Mouse (Mus musculus) lung, postnatal 14 days (tissue): Measurements from ENCODE around the gene Tgfb1.
A peak's percentile ranks its signal among the peaks of the same experiment; 100 is the strongest.

ENCODE experiments used
- DNase-seq: peaks from one replicate; pipeline ENCODE4 v3.0.0; 2021

The Tgfb1 gene

DNA sequence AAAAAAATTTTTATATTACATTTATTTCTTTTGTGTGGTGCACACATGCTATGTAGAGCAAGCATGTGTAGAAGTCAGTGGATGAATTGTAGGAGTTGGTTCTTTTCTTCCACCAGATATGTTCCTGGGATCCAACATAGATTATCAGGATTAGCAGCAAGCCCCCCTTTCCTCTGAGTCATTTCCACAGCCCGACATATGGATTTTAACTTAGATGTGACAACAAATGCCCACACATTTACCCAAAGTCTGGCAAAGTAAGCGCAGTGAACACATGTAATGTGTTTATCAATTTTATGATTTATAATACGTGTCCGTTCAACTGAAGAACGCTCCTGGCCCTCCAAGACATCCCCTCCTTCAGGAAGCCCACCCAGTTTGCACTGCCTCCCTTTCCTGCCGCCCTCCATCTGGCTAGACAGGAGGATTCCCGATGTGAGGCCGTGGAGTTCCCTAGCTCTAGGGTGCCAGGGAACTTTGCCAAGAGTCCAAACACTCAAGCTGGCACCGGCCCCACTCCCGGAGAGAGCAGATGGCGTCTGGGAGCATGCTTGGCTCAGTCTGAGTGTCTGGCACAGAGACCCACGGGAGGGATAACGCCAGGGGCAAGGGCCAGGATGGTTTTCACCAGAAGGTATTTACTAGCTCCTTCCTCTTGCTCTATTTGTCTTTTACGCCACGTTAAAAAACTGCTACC is 10.6 kb upstream of the Tgfb1 start:
- DNase-seq: peak; percentile 93

DNA sequence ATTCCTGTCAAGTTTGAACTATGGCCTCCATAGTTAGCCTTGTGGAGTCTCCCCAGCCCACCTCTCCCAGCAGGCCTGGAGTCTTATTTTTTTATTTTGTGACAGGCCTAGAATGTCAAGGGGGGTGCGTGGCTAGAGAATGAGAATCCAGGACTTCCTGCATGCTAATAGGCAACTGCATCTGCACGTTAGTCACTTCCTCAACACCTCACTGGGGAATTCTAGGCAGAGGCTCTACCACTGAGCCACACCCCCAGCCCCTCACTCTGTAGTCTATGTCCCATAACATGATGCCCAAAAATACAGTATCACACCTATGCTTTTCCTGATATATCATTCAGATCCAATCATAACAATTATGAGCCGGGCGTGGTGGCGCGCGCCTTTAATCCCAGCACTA is 9.8 kb upstream of the Tgfb1 start:
- no peak for DNase-seq

DNA sequence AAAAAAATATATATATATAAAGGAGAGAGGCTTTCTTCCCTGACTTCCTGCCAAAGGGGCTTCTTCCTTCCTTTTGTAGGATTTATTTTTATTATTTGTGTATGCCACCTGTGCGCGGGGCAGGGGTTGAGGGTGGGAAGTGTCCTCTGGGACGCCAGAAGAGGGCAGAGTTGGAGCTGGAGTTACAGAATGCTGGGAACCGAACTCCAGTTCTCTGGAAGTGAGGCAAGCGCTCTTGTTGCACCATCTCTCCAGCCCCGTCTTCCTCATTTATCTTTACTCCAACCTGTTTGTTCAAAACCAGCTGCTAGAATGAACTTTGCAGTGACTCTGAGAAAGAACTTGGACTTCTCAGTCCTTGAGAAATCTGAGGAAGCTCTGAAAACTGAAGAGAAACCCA is 6.8 kb upstream of the Tgfb1 start:
- no peak for DNase-seq

DNA sequence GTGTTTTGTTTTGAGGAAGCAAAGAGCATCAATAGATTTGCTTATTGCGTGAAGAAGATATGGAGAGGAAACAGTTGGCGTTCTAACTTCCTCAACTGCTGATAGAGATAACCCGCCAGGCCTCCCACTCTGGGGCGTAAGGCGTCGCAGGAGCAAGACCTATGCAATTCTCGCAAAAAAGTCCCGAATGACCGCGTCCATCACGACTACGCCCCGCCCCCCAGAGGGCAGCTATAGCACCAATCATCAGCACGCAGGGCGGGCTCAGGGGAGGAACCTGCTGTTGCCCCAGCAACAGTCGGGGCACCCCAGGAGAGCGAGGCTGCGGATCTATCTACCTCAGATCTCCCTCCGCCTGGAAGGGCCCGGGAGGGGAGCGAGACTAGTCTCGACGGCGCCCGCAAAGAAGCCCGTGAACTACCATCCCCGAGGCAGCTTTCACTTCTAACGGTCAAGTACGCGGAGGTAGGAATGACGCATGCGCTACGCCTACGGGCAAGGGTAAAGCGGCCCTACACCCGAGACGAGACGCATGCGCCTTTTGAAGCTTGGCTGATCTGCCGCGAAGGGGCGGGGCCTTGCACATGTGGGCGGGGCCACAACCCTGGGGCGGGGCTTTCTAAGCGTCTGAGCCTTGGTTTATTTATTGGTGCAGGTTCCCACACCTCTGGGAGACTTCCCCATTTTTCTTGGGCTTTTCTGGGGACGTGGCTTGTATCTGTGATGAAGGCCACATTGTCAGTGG is 6.1 kb upstream of the Tgfb1 start, which contains the start of gene B9d2:
B9d2 (plus strand) TSS at position 267 of the 745 bp plus-strand sequence.
- peak; percentile 98 for DNase-seq

DNA sequence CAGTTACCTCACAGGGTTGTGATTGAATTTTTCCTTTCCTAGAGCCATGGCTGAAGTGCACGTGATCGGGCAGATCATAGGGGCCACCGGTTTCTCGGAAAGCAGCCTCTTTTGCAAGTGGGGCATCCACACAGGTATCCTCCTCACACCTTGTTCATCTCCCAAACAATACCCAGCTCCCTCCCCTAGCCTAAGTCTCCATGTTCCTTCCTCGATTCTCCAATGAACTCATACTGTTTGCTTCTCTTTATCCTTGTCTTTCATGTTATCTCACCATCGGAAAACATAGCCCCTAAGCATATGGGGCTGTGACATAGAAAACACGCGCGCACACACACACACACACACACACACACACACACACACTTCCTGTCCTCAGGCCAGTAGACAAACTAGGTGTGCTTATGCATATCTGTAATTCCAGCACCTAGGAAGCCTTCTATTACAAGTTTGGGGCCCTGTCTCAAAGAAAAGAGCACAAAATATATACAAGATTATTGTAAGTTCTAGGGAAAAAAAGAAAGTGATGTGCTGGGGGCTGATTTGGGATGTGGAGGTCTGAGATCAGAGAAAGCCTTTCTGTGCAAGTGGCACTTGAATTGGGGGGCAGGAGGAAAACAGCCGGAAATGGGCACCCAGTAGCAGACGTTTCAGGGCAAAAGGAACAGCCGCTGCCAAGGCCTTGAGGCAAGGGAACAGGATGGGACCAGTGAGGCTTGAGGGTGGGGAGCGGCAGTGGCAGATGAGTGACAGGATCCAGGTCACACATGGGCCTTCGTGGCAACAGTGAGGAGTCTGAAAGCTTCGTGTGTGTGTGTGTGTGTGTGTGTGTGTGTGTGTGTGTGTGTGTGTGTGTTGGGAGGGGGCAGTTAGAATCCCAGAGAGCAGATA is 5.2 kb upstream of the Tgfb1 start:
- no peak for DNase-seq

DNA sequence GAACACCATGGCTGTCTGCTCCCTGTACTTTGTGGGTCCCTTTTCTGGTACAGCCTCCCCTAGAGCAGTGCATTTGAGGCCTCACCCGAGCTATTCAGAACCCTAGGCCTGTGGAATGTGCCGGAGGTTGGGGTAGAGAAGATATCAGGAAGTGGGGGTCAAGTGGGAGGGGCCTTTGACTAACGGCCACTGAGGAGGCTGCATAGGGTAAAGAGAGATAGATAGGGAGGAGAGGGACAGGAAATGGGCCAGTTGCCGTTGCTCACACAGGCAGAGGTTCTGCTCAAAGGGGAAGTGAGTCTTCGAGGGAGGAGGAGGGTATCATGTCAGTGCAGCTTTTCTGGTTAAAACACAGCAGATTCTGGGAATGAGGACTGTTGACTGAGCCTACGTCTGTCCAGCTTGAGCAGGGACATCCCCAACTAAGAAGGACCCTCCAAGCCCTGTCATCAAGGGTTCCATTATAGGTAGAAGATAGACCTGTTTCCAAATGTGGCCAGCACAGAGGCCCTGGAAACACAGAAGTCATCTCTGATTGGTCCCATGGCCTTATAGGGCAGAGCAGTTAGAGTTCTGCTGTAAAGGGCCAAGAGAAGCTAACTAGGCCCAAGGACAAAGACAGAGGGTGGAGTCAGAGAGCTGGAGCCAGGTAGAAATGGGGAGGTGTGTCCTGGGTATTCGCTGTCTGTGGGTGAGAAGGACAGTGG is 3.2 kb upstream of the Tgfb1 start:
- DNase-seq: no peak

DNA sequence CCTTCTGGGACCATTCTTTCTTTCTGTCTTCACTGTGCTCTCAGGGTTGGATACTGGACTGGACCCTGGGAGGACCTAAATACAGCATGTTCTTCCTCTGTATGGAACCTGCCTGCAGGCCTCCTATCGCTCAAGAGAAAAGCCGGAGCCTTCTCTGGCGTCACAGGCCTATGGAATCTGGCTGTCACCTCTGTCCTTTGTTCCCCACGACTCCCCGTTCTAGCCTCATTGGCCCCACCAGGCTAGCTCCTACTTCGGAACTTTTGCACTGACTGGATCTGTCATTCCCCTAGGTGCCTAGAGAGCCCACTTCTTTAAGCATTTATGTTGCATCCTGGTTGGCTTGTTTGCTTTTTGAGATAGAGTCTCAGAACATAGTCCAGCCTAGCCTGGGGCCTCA is 2.1 kb upstream of the Tgfb1 start:
- DNase-seq: no peak

DNA sequence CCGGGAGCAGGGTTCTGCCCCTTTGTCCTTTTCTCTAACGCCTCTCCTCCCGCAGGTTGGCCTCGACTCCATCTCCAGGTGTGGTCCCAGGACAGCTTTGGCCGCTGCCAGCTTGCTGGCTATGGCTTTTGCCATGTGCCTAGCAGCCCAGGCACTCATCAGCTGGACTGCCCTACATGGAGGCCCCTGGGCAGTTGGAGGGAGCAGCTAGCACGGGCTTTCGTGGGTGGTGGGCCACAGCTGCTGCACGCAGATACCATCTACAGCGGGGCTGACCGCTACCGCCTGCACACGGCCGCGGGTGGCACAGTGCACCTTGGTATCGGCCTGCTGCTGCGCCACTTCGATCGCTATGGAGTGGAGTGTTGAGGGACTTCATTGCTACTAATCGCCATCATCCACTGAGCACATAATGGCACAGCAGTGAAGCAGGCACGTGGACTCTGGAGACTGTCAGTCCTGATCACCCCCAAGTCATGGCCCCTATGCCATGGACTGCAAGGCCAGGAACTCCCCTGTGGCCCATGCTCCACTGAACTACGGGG is 804 bp upstream of the Tgfb1 start:
- DNase-seq: no peak

DNA sequence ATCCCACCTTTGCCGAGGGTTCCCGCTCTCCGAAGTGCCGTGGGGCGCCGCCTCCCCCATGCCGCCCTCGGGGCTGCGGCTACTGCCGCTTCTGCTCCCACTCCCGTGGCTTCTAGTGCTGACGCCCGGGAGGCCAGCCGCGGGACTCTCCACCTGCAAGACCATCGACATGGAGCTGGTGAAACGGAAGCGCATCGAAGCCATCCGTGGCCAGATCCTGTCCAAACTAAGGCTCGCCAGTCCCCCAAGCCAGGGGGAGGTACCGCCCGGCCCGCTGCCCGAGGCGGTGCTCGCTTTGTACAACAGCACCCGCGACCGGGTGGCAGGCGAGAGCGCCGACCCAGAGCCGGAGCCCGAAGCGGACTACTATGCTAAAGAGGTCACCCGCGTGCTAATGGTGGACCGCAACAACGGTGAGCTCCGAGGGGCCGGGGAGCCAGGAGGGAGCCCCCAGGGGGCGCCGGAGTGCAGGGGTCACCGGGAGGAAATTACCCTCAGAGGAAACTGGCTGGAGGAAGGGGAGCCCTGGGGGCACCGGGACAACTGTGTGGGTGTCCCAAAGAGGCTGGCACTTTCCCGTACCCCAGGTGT is 1.1 kb downstream of the Tgfb1 start:
- peak; percentile 79 for DNase-seq

DNA sequence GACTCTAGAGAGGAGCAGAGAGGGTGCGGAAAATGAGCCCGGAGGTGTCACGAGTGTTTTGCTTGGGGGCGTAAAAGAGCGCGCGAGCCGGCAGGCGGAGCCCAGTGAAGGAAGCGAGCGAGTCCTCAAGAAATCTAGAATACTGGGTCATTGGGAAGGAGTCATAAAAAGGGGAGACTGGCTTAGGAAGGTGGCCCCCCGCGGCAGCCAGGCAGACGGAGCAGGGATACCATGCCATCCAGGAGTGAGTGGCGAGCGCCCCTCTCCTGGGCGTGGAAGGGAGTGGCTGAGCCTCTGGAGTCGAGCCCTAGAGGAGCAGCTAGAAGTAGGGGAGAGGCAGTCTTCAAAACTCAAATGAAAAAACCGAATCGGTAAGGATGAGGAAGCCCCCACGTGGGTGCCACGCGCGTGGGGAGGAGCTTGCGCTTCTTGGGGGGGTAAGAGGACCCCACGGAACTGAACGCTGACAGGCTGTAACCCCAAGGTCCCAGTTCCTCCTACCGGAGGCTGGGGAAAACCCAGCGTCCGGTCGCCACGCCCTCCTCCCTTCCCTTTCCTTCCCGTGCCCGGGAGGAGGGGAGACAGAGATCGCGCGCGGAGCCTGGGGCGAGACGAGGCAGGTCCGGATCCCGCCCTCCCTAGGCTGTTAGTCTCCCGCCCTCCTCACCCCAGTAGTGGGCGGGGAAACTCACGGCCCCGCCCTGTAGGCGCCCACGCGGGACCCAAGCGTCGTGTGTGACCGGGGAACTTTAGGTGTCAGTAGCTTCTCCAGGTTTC is 2.2 kb downstream of the Tgfb1 start:
- DNase-seq: peak; percentile 82

DNA sequence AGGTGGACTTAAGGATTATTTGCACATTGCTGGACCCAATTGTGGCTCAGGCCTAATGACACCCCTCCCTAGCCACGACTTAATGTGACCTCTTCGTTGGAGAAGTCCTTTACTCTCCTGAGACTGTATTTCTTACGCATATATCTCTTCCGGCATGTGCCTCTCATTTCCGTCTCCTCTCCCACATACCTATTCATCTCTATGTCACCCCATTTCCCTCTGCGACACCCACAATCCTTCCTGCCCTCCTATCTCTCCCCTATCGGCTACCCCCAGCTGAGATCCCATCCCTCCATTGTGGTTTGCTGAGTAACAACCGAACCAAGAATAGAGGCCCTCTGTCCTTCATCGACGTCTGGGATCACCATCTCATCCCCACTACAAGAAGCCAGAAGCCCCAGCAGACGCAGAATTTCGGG is 2.8 kb downstream of the Tgfb1 start:
- no peak for DNase-seq

DNA sequence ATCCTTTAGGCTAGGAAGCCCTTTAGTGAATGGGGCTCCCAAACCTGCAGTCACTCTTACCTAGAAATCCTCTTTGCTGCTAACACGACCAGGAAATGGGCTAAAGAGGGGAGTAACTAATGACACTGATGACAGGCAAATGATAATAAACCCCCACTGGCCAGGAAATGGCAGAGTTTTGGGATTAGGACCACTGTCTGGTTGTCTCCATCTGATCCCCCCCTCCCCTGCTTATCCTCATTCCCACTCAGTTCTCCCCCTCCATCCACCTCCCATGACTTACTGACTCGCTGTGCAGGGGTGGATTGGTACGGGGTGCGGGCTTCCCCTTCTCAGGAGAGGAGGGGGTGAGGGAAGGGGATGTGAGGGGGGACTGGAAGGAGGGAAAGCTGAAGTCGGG is 3.2 kb downstream of the Tgfb1 start:
- DNase-seq: no peak

DNA sequence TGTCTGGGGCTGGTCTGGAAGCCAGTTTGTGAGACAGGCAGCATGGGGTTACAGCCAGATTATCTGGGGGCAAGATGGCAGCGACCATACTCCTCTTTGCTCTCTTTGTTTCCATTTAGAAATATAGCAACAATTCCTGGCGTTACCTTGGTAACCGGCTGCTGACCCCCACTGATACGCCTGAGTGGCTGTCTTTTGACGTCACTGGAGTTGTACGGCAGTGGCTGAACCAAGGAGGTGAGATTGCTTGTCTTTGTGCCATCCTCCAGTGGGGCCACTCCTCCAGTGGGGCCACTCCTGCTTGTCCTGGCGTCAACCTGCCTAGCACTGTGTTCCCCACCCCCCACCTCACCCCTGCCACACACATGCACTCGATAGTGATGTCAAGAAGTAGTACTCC is 7.3 kb downstream of the Tgfb1 start:
- DNase-seq: no peak

DNA sequence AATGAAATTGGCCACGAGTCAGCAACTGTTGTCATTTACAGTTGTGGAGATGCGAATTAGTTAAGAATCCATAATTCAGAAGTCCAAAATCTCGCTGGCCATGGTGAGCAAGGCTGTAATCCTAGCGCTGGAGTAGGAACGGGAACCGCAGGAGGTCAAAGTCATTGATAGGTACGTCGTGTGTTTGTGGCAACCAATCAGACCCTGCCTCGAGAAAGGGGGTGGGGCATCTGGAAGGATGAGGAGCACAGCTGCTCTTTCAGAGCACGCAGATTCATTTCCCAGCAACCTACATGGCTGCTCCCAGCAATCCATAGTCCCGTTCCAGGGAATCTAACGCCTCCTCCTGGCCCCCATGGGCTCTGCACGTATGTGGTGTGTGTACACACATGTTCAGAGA is 13.0 kb downstream of the Tgfb1 start:
- DNase-seq: no peak

DNA sequence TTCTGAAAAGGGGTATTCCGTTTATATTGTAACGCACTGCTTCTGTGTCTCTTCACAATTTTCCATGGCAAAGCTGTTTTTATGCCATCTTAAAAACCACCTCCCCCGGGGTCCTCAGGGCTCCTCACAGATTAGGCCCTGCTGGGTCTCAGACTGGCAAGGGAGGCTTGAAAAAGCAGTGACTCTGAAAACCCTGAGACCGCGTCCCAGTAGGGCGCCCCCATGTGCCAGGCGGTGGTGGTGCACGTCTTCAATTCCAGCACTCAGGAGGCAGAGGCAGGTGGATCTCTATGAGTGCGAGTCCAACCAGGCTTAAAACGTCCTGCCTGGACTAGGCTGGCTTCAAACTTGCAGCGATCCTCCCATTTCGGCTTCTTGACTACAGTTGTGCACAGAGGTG is 13.9 kb downstream of the Tgfb1 start:
- no peak for DNase-seq

DNA sequence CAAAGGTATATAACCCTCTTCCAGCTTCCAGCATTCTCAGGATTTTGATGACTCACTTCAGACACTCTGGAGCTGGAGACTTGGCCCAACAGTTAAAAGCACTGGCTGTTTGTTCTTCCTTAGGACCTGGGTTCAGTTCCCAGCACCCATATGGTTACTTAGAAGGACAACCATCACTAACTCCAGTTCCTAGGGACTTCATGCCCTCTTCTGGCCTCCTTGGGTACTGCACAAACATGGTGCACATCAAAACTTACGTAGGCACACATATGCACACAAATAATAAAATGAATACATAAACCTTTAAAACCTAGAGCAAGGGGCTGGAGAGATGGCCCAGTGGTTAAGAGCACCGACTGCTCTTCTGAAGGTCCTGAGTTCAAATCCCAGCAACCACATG is 15.5 kb downstream of the Tgfb1 start:
- no peak for DNase-seq

DNA sequence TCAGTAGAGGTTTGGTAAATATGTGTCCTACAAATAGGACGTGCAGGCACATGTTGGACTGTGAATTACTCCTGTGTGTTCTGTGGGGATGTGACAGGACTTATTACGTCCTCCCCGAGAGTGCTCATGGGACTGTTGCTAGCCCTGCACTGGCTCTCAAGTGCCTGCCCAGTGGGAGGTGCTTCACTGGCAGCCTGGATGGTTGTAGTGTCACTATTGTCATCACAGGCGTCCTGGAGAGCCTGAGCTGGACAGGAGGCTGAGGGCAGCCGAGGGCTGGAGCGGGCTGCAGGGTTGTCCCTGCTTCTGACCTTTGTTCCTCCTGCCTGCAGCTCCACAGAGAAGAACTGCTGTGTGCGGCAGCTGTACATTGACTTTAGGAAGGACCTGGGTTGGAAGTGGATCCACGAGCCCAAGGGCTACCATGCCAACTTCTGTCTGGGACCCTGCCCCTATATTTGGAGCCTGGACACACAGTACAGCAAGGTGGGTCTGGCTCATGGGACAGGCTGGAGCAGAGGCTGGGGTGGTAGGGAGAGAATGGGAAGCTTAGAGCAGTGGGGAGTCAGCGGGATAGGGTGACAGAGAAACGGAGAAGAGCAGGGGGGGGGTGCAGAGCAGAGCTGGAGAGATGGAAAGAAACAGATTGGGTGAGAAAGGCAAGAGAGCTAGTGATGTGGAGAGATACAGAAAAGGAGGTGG is 17.1 kb downstream of the Tgfb1 start:
- no peak for DNase-seq

DNA sequence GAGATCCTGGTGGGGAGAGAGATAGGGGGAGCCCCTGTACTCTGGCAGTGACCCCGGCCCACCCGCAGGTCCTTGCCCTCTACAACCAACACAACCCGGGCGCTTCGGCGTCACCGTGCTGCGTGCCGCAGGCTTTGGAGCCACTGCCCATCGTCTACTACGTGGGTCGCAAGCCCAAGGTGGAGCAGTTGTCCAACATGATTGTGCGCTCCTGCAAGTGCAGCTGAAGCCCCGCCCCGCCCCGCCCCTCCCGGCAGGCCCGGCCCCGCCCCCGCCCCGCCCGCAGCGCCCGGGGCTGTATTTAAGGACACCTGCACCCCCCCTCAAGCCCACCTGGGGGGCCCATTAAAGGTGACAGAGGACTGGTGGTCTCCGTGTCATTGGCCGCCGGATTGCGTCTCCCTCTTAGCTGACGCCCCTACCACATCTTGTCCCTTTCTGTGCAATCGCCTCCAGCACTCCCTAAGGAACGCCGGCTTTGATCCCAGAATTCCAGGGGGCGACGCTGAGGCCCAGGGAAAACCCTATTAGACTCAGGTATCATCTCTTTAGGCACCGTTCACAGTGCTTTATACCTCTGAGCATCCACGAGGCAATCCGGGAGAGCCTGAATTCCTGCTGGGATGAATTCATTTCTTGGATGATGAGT is 18.0 kb downstream of the Tgfb1 start:
- no peak for DNase-seq

DNA sequence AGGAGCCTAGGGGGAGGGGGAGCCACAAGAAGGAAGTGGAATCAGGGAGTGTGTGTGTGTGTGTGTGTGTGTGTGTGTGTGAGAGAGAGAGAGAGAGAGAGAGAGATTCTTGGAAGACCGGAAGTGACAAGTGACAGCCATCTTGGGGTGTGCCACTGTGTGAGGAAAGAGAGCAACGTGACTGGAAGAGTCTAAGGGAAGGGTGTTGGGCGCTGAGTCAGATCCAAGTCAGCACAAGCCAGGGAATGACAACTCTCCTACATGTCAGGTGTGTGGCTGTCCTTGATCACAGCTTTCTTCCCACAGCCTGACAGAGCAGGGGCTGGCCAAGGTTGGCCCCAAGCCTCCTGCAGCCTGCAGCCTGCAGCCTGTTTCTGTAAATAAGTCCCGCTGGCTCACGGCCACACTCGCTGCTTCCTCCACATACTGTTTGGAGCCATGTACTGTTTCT is 19.0 kb downstream of the Tgfb1 start:
- peak; percentile 53 for DNase-seq

DNA sequence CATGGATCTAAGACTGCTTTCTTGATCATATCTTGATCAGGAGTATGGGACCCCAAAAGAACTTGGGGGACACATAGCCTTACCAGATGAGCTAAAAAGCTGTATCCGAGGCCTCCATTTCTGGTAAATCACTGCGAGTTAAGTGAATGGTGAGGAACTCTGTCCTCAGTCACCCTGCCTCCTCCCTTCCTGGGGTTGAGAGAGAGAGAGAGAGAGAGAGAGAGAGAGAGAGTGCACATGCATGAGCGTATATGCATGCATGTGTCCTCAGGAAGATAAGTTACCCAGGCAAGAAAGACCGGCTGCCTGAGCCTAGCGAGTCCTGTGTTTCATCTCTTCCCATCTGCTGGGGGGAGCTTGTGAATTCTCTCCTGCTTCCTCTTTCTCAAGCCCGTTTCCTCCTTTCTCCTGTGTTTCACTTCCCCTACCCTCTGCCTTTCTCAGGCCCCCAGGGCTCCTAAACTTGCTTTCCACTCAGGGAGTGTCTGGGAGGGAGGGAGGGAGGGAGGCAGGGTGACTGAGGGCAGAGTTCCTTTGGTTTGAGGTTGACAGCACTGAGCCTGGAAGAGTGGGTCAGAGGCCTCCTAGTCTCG is 19.9 kb downstream of the Tgfb1 start:
- no peak for DNase-seq
